Mouse (Mus musculus): ENCODE results near the gene Neurl4.

GRCm38 (mm10) chr11:69884663-69885062 lies 16.2 kb upstream of the Neurl4 start:
- no peak for TF ChIP-seq CTCF (IDR thresholded peaks at IDR 0.05; ENCODE audit: extremely low read depth, insufficient read length, insufficient replicate concordance, low read depth, low read length)
- TF ChIP-seq POLR2A (IDR thresholded peaks at IDR 0.05; ENCODE audit: low read depth, low read length), result no peak

All from small intestine, adult 2 months (tissue).